Mouse (Mus musculus) left cerebral cortex, adult 8-10 months (tissue): ENCODE measurements around the gene Mtx3. TPM values are rescaled to one million over a fixed set of nuclear protein-coding genes. Genes with fewer than 3 reads are reported as not detected.

Source experiments
- DNase-seq, 2 experiments: peaks; one replicate each; pipeline ENCODE4 v3.0.0; 2022; ENCODE audit warnings: low spot score in 2 of 2
- total RNA-seq, 4 experiments: library from RNA; stranded (reverse); gene quantifications; 2 replicates each; pipeline ENCODE4 v1.2.4; 2022

Mtx3 gene
- total RNA-seq, 4 experiments from 2014 or later = 28.9 to 39.7 (median 32.3) TPM

GRCm38 (mm10) chr13:92882986-92883720, 38.6 kb downstream of the Mtx3 start:
- DNase-seq = no peak

- DNase-seq = no peak
These were observed 39.6 kb downstream of the Mtx3 start for GRCm38 (mm10) chr13:92884206-92884605.

GRCm38 (mm10) chr13:92884930-92885329, 40.4 kb downstream of the Mtx3 start:
- no peak for DNase-seq

- no peak for DNase-seq
These were observed 54.5 kb downstream of the Mtx3 start for GRCm38 (mm10) chr13:92899087-92899486.

- no peak for DNase-seq
These were observed 58.7 kb downstream of the Mtx3 start for GRCm38 (mm10) chr13:92903291-92903690.

GRCm38 (mm10) chr13:92905944-92906343, 61.4 kb downstream of the Mtx3 start:
- no peak for DNase-seq

- DNase-seq = no peak
These were observed 62.8 kb downstream of the Mtx3 start for GRCm38 (mm10) chr13:92907366-92907765.

Other genes starting within 250 kb of the Mtx3 start
- 10 to 100 TPM; 67.0 to 71.5 (median 69.2) TPM for gene Serinc5, start 233.7 kb upstream of the Mtx3 start, total RNA-seq
- 10 to 100 TPM; 11.1 to 16.7 (median 13.9) TPM for gene Thbs4, start 49.9 kb upstream of the Mtx3 start, total RNA-seq